Mouse (Mus musculus) R1 (cell line): ENCODE data around the gene Dguok.

Experiments used
- DNase-seq: peaks from one replicate; pipeline ENCODE4 v3.0.0-alpha.2; 2018; ENCODE audit warnings: low read depth, low spot score

The Dguok gene

DNA sequence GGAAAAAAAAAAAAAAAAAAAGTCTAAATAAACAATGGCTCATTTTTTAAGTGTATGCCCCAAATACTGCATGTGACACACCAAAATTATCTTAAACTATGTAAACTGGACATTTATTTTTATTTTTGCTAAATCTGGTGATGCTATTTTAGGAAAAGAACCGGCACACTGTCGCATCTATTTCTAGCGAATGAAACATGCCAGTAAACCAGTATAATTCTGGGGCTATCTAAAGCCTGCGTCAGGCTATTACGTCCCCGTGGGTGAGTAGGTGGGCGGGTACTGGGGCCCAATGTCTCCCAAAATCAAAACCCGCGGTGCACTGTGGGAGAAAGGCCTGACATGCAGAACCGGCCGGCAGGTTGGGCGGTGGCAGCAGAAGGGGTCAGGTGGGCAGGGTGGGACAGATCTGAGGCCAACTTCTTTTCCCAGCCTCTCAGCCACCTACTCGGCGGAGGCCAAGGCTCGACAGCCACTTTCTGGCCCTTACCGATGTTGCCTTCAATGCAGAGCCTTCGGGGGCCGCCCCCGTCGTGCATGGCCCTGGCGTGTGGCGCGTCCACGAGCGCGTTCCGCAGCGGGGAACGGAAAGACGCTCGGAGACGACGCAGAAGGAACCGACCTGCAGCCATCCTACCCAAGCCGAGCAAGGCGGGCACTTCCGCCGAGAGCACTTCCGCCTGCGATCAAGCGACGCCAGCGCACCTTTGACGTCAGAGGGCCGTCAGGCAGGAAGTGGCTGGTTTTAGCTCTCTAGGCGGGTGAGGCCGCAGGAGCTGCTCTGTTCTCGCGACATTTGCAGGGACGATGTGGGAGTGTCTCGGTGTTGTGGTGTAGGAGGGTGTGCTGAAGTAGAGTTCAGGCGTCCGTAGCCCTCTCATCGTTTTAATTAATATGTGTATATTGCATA lies at the start of gene Dguok:
Gene Dguok (minus strand): TSS at position 712 of the 910 bp plus-strand sequence.
- peak; percentile 99 for DNase-seq

DNA sequence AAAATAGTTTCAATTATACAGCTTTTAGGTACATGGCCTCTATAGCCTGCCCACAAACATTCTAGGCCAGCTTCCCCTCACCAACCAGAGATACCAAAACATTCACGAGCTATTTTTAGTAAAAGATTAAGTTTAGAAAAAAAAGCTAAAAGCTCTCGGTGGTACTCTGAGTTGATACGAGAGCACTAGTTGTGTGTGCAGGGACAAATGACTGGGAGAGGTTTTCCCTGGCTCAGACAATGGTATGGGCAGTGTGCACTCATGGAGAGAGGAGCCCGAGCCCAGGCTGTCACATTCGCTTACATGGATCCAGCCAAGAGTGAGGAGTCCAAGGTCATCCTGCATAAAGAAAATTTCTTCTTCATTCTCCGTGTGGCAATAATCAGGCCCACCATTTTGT lies 49.2 kb upstream of the Dguok start:
- DNase-seq: no peak

GRCm38 (mm10) chr6:83548346-83548745 lies 41.6 kb upstream of the Dguok start:
- no peak for DNase-seq

- DNase-seq: no peak
These were observed 39.0 kb upstream of the Dguok start for GRCm38 (mm10) chr6:83545778-83546177.

- no peak for DNase-seq
These were observed 35.1 kb upstream of the Dguok start for GRCm38 (mm10) chr6:83541756-83542456.

- no peak for DNase-seq
These were observed 33.2 kb upstream of the Dguok start for GRCm38 (mm10) chr6:83540017-83540416.

- DNase-seq: no peak
These were observed 30.0 kb upstream of the Dguok start for GRCm38 (mm10) chr6:83536795-83537059.

- no peak for DNase-seq
These were observed 29.4 kb upstream of the Dguok start, which contains the start of gene Actg2 for GRCm38 (mm10) chr6:83536028-83536794. Actg2 (minus strand) TSS chr6:83536265.

DNA sequence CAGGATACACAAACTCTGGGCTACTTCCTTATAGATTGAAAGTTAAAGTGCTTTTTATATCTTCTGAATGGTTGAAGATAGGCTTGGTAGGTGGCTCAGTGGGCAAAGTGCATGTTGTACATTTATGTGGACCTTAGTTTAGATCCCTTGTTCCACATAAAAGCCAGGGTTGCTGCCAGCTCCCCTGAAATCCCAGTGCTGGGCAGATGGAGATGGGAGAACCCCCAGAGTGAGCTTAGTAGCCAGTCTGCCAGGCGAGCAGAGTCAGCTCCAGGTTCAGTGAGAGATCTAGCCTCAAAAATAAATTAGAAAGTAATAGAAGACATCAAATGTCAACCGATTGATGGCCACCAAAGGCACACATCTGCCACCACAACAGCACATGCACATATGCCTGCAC lies 25.8 kb upstream of the Dguok start:
- DNase-seq: no peak

GRCm38 (mm10) chr6:83523194-83523593 lies 16.4 kb upstream of the Dguok start:
- no peak for DNase-seq

- DNase-seq: no peak
These were observed 15.0 kb upstream of the Dguok start for GRCm38 (mm10) chr6:83521784-83522183.

DNA sequence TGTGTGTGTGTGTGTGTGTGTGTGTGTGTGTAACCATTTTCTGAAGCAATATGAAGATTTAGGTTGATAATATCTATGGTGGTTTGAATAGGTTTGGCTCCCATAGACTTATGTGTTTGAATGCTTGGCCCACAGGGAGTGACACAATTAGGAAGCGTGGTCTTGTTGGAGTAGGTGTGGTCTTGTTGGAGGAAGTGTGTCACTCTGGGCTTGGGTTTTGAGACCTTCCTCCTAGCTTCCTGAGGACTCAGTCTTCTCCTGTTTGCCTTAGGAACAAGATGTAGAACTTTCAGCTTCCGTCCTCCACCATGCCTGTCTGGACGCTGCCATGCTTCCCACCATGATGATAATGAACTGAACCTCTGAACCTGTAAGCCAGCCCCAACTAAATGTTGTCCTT lies 11.9 kb upstream of the Dguok start:
- DNase-seq: no peak

DNA sequence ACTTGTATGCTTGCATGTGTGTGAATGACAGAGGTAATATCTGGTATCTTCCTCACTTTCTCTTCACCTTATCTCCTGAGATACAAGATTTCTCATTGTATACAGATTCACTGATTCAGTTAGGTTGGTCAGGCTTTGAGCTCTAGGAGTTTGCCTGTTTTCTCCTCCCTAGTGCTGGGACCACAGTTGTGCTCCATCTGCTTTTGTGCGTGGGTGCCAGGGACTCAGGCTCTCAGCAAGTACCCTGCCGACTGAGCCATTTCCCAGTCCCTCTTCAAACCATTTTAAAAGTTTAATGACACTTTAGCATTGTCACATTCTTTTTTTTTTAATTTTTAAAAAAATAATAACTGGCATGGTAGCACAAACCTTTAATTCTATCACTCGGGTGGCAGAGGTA lies 8.4 kb upstream of the Dguok start:
- no peak for DNase-seq

DNA sequence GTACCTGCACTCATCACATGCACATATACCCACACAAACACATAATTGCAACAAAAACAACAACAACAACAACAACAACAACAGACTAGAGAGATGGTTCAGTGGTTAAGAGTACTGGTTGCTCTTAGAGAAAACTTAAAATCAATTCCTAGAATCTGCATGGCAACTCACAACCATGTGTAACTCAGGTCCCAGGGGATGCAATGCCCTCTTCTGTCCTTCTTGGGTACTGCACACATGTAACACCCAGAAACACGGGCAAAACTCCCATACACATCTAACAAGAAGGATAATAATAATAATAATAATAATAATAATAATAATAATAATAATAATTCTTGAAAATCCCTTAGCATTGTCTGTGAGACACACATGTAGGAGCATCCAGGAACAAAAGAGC lies 5.7 kb upstream of the Dguok start:
- no peak for DNase-seq

DNA sequence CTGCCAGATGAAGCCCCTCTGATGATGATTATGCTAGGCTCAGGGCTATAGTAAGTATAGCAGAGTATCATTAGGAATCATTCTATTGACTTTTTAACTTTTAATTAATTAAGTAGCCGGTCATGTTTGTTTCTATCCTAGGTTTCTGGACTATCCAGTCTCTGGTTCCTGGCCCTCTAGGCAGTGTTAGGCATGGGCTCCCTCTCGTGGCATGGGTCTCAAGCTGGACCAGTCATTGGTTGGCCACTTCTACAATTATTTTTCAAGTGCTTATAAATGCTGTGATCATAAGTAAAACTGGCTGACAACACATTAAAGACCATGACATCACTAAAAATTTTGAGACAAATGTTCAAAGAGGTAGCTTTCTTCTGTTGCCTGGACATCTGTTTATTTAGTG lies 3.4 kb upstream of the Dguok start:
- DNase-seq: no peak

DNA sequence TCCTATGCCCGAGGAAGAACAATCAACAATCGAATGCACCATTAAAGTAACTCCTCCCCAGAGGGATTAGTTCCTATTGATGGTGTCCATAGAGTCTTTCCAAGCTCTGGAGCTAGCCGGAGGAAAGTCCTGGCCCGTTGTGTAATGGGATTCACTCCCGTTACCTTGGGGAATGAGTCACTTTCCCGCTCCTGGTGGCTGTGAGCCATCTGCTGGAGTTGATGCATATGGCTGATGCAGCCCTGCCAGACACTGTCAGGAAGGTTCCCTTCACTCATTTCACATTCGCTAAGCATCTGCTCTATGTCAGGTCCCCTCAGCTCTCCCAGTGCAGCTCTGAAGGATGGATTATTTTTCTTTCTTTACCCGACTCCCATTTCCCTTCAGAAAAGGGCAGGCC lies 2.7 kb upstream of the Dguok start:
- DNase-seq: no peak

DNA sequence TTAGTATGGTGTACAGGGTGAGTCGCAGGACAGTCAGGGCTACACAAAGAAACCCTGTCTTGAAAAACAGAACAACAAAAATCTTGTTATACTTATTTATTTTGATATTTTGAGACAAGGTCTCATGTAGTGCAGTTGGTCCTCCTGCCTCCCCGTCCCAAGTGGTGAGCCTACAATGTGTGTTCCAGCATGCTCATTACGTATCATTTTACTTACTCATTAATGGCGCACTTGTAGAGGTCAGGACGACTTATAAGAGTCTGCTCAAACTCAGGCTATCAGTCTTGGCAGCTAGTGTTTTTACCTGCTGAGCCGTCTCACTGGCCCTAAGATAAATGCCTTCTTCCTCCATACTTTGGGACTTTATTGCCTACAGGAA lies 388 bp upstream of the Dguok start:
- no peak for DNase-seq

- no peak for DNase-seq
These were observed 1.2 kb downstream of the Dguok start for GRCm38 (mm10) chr6:83505554-83505953.

- DNase-seq: no peak
These were observed 3.4 kb downstream of the Dguok start for GRCm38 (mm10) chr6:83503361-83503760.

DNA sequence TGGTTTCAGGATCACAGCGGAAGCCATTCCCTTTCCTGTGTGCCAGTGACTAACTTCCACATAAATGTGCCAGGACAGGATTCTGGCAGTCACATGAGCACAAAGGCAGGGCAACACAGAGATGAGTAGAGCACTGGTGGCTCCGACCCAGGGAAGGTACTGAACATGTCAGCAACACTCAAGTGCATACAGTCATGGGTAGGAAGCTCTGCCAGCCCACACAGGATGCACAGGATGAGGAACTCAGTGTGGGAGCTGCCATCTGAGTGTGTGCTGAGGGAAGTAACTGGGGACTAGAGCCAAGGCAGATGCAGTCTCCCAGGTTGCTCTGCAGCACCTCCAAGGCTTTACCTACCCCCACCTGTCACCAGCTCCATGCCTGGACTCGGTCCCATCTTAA lies 4.1 kb downstream of the Dguok start:
- no peak for DNase-seq

DNA sequence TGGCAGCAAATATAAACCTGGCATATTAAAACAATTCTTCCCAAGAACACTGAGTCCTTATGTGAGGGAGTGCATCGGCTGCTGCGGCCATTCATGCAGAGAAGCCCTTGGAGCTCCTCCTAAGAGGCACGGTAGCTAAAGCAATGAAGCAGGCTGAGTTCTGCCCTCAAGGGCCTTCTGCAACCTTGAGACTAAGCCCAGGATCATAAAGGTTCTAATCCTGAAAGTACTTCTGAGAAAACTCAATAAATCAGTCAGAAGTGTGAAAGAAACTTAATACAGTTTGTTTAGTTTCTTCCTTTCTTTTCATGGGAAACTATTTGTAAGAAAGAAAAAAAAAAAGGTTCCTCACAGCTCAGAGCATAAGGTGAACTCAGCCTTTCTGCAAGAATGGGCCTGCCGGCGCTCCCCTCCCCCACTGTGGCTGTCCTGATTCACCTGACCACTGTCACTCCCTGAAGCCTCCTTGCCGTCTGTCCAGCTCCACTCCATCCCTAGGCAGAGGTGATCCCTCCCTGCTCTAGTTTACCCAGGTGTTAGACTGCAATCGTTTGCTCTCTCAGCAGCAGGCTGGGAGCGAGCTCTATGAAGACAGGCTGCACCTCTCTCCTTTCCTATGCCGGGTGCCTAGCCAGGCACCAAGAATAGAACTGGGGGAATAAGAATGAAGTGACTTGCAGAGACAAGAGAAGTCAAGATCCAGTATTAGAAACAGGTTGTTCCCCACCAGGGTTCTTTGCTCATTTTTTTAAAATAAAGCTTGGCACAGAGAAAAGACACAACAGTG lies 5.1 kb downstream of the Dguok start:
- no peak for DNase-seq

DNA sequence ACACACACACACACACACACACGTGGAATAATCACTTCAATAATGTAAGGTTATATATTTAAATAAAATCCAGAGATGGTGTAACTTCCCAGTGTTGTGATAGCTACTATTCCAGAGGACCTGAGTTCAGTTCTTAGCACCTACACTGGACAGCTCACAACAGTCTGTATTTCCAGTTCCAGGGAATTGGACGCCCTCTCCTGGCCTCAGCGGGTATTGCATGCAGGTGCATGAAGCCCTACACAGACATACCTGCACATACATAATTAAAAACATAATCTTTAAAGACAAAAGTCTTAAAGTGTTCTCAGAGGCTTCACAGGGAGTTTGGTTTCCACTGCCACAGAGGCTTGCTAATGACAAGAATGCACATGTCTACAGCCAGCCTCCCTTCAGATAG lies 6.3 kb downstream of the Dguok start:
- DNase-seq: peak; percentile 61
